Mouse (Mus musculus) liver, embryonic 12.5 days (tissue): ENCODE results near the gene Hmgb2. TPM values are rescaled to one million over a fixed set of nuclear protein-coding genes. Genes with fewer than 3 reads are reported as not detected.

ENCODE experiments used
- polyA plus RNA-seq: library from polyadenylated mRNA; unstranded; fragments of >200 nt; fragmentation: Nextera tagmentation; extraction: Ambion mirVana; gene quantifications from 2 replicates; pipeline ENCODE4 v1.2.1, GENCODE M21; 2016

Hmgb2 gene
- polyA plus RNA-seq, 1 experiment from 2014 or later: 380 TPM

Other genes starting within 250 kb of the Hmgb2 start
- gene Hand2, start 190.9 kb upstream of the Hmgb2 start, polyA plus RNA-seq: 2.5 and 2.6 TPM in 2 replicates
- 0.18 TPM in 1 of 2 replicates, not detected in the other for gene Scrg1, start 56.0 kb upstream of the Hmgb2 start, polyA plus RNA-seq
- gene Sap30, start 24.0 kb upstream of the Hmgb2 start, polyA plus RNA-seq: 26.9 and 27.8 TPM in 2 replicates
- gene Galnt7, start 141.1 kb downstream of the Hmgb2 start, polyA plus RNA-seq: 10.0 and 10.3 TPM in 2 replicates